Comparison of ENCODE assay signal across 10 mouse cellular contexts in the genomic region with DNA sequence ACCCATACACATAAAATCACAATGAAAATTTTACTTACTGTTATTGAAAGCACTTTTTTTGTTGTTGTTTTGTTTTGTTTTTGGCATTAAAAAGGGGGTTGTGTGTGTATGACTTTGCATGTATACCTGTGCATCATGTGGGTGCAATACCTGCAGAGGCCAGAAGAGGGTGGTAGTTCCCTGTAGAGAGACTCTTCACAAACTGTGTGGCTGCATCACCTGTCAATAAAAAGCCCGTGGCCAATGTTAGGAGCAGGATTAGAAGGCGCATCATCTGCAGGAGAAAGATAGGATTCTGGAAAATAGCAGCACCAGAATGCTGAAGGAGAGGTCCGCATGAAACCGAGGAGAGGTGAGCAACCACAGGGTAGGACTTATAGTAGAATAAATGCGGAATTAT. TPM values are rescaled to one million over a fixed set of nuclear protein-coding genes. Genes with fewer than 3 reads are reported as not detected.
DNase-seq lines count a peak whose midpoint lies in the region; ATAC-seq and TF ChIP-seq lines count a peak whose summit lies in the region.
"Had no signal": no experiment of that assay in that cellular context is flagged by ENCODE, and none has a peak within 500 bp of the region (broad histone marks: within the 10 kb centered on the region; RNA-seq: fewer than 3 reads in every experiment).

No protein-coding gene starts in this region.

- no peaks in the 10 kb centered on the region for H3K36me3 ChIP-seq in kidney, adult 2 months (ENCODE audit: control insufficient read depth, insufficient read depth, low read length)
- H3K36me3 ChIP-seq in CH12.LX (replicated peaks in 1 of 2; ENCODE audit: control insufficient read depth in 1 of 2, insufficient read depth in 1 of 2, low read length in 1 of 2): peaks cover 0 to under 1% of the 10 kb centered on the region in 2 experiments
- no peaks in the 10 kb centered on the region for H3K36me3 ChIP-seq in midbrain, embryonic 15.5 days (replicated peaks)

- no peak overlapping the region for H3K4me3 ChIP-seq in kidney, adult 2 months (ENCODE audit: insufficient read depth, low read depth, low read length)
- no peak overlapping the region for H3K4me3 ChIP-seq in CH12.LX (replicated peaks in 1 of 3; ENCODE audit: low read depth in 2 of 3, low read length in 2 of 3, poor library complexity in 1 of 3)
- H3K4me3 ChIP-seq in midbrain, embryonic 15.5 days: no peak overlapping the region
- H3K4me3 ChIP-seq: embryonic facial prominence, embryonic 12.5 days; limb, embryonic 12.5 days had no signal

- H3K4me2 ChIP-seq in CH12.LX (ENCODE audit: insufficient read depth, low read depth, poor library complexity, severe bottlenecking): no peak overlapping the region
- H3K4me2 ChIP-seq in midbrain, embryonic 15.5 days: no peak overlapping the region
- H3K4me2 ChIP-seq: embryonic facial prominence, embryonic 12.5 days; limb, embryonic 12.5 days had no signal

- DNase-seq in kidney, adult 2 months: peak; percentile 45
- no peak for DNase-seq in kidney, adult 11 months
- no peak for DNase-seq in CH12.LX (ENCODE audit: extremely low read depth)
- DNase-seq in layer of hippocampus, postnatal 10 days (ENCODE audit: low spot score in 2 of 2): no peak
- DNase-seq in urinary bladder, postnatal 36 days (ENCODE audit: low spot score in 2 of 2): no peak

- H3K27me3 ChIP-seq in kidney, adult 2 months (replicated peaks; ENCODE audit: control insufficient read depth, insufficient read depth, low read length): no peaks in the 10 kb centered on the region
- H3K27me3 ChIP-seq in CH12.LX (replicated peaks): no peaks in the 10 kb centered on the region
- H3K27me3 ChIP-seq in midbrain, embryonic 15.5 days (replicated peaks): no peaks in the 10 kb centered on the region
- H3K27me3 ChIP-seq: embryonic facial prominence, embryonic 12.5 days; limb, embryonic 12.5 days had no signal

- H3K4me1 ChIP-seq in kidney, adult 2 months (ENCODE audit: control insufficient read depth, insufficient read depth, low read length): 0 out of 2 replicates have a peak, but pooled peaks cover 5% of the 10 kb centered on the region
- H3K4me1 ChIP-seq in CH12.LX (ENCODE audit: control insufficient read depth in 1 of 2, insufficient read depth in 2 of 2): no peaks in the 10 kb centered on the region
- no peaks in the 10 kb centered on the region for H3K4me1 ChIP-seq in midbrain, embryonic 15.5 days
- H3K4me1 ChIP-seq: embryonic facial prominence, embryonic 12.5 days; limb, embryonic 12.5 days had no signal

- WGBS in kidney, adult 2 months: 91% methylated on average over 5 of the region's 5 CpGs
- 91% methylated on average over 5 of the region's 5 CpGs for WGBS in midbrain, embryonic 15.5 days

- 0 out of 2 replicates have a peak, but pooled peaks have one; percentile 37 for TF ChIP-seq CTCF in kidney, adult 2 months (conservative IDR thresholded peaks at IDR 0.05; ENCODE audit: insufficient read depth, insufficient read length, low read depth, low read length)
- peak; percentile 34 to 75; a peak in 3 of 4 replicates for TF ChIP-seq CTCF in CH12.LX (conservative IDR thresholded peaks at IDR 0.05 in 1 of 2, IDR thresholded peaks at IDR 0.05 in 1 of 2; ENCODE audit: low read depth in 2 of 2, low read length in 2 of 2)

- TF ChIP-seq POLR2A in kidney, adult 2 months (IDR thresholded peaks at IDR 0.05; ENCODE audit: low read depth, low read length): no peak
- no peak for TF ChIP-seq POLR2A in CH12.LX (IDR thresholded peaks at IDR 0.05; ENCODE audit: low read depth, low read length)

- H3K9me3 ChIP-seq in CH12.LX (replicated peaks; ENCODE audit: low read length): peaks cover 17% of the 10 kb centered on the region
- H3K9me3 ChIP-seq in midbrain, embryonic 15.5 days: no peaks in the 10 kb centered on the region

- H3K79me2 ChIP-seq in CH12.LX (replicated peaks; ENCODE audit: control insufficient read depth, extremely low read depth, insufficient read depth, poor library complexity, severe bottlenecking): no peaks in the 10 kb centered on the region

- H3K27ac ChIP-seq in kidney, adult 2 months (ENCODE audit: insufficient read depth, low read depth, low read length): no peak overlapping the region
- no peak overlapping the region for H3K27ac ChIP-seq in CH12.LX (ENCODE audit: insufficient read depth, low read depth)
- H3K27ac ChIP-seq in midbrain, embryonic 15.5 days: no peak overlapping the region
- H3K27ac ChIP-seq: embryonic facial prominence, embryonic 12.5 days; limb, embryonic 12.5 days had no signal

- ATAC-seq in activated CD4-positive, CD25-positive, alpha-beta regulatory T cell, adult 4 months: peak; percentile 40
- ATAC-seq in monocyte, adult 5-6 weeks (replicated peaks; ENCODE audit: insufficient number of reproducible peaks, low FRiP score, low TSS enrichment, poor library complexity, severe bottlenecking): 0 out of 2 replicates have a peak, but pooled peaks have one; percentile 54
- ATAC-seq in midbrain, embryonic 15.5 days (replicated peaks): no peak

- in situ Hi-C loops in CH12.LX (cut with MboI; ENCODE audit: low pct_ligation_motif_present, low pct_unique_long_range_greater_than_20kb, low sequenced_read_pairs): no loop called here

- peak; percentile 75 for TF ChIP-seq RAD21 in CH12.LX (IDR thresholded peaks at IDR 0.05; ENCODE audit: low read depth, low read length)

- no peak for TF ChIP-seq EP300 in CH12.LX (IDR thresholded peaks at IDR 0.05; ENCODE audit: low read length)

- dilution Hi-C loops in CH12.LX (cut with MboI; ENCODE audit: extremely low pct_ligation_motif_present, extremely low pct_unique_long_range_greater_than_20kb, low sequenced_read_pairs): no loop called here

- H3K9ac ChIP-seq in CH12.LX (ENCODE audit: insufficient read depth, low read depth): no peak overlapping the region
- H3K9ac ChIP-seq in midbrain, embryonic 15.5 days: no peak overlapping the region
- H3K9ac ChIP-seq: embryonic facial prominence, embryonic 12.5 days; limb, embryonic 12.5 days had no signal

TF ChIP-seq in CH12.LX, 34 proteins besides CTCF, POLR2A, EP300 and RAD21:
- TF ChIP-seq CHD2 (IDR thresholded peaks at IDR 0.05; ENCODE audit: low read length) (0 out of 2 replicates have a peak, but pooled peaks have one; percentile 24), SMC3 (IDR thresholded peaks at IDR 0.05; ENCODE audit: low read depth, low read length) (peak; percentile 83), JUND (conservative IDR thresholded peaks at IDR 0.05; ENCODE audit: low read depth, low read length) (no peak), ZC3H11A (IDR thresholded peaks at IDR 0.05; ENCODE audit: low read depth, low read length) (peak; percentile 31; the same call in 1 of the 2 replicates)

RNA-seq across cellular contexts. Expression of gene Gm42791, which starts 44.9 kb away (rescaled TPM):
- polyA plus RNA-seq in kidney, adult 2 months (2012; rRNA removed): not detected in 2 replicates
- total RNA-seq in CH12.LX (2012; rRNA removed): not detected in 2 replicates
- total RNA-seq in CH12.LX (2014; rRNA removed): 0.42 TPM in 1 of 2 replicates, not detected in the other
- 1.3 and 2.1 TPM in 2 replicates for polyA plus RNA-seq in CH12.LX (2012; ENCODE audit: insufficient read length, low read depth)
- polyA plus RNA-seq in activated CD4-positive, CD25-positive, alpha-beta regulatory T cell, adult 4 months (2017; shearing (Covaris generic)): not detected
- not detected in 3 replicates for total RNA-seq in monocyte, adult 5-6 weeks (2017)
- 10 to 100 TPM in 1 of 2 experiments, 1 to 10 TPM in 1; 9.6 to 11.5 TPM for total RNA-seq in layer of hippocampus, postnatal 10 days (2021)
- 6.5 and 8.6 TPM in 2 replicates for polyA plus RNA-seq in midbrain, embryonic 15.5 days (2015; fragmentation: Nextera tagmentation; extraction: Ambion mirVana)
